Mouse (Mus musculus) thymus, adult 2 months (tissue): ENCODE data around the gene Ttc39a.

Experiments
- CTCF ChIP-seq: fragments of 200-500 bp; IDR thresholded peaks from 2 replicates; pipeline ENCODE4 v1.5.1; 2012; ENCODE audit warnings: mild to moderate bottlenecking, control low read depth, low read length, moderate library complexity, borderline replicate concordance; ENCODE audit not compliant: control insufficient read depth, poor library complexity, insufficient read depth; ENCODE audit errors: extremely low read depth
- POLR2A ChIP-seq: fragments of 200-500 bp; IDR thresholded peaks from 2 replicates; pipeline ENCODE4 v1.6.1; 2012; ENCODE audit warnings: mild to moderate bottlenecking, low read length, control low read depth, moderate library complexity; ENCODE audit not compliant: control insufficient read depth, poor library complexity, insufficient read depth; ENCODE audit errors: extremely low read depth

DNA sequence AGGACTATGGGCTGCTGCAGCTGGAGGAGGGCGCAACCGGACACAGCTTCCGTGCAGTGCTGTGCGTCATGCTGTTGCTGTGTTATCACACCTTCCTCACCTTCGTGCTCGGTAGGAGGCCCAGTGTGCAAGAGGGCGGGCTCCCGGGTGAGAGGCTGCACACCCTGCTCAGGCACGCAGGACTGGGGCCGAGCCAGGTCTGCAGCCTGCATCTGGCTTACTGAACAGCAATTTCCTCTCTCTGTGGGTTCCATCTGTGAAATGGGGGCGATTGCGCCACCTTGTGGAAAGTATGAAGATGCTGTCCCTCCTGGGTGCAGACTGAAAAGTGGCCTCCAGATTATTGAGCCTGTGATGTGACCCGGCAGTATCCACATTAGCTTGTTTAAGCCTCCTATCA, 24.4 kb downstream of the Ttc39a start:
- TF ChIP-seq POLR2A (no peak), CTCF (peak; percentile 64; the same call in 1 of the 2 replicates)
